In the genomic region with DNA sequence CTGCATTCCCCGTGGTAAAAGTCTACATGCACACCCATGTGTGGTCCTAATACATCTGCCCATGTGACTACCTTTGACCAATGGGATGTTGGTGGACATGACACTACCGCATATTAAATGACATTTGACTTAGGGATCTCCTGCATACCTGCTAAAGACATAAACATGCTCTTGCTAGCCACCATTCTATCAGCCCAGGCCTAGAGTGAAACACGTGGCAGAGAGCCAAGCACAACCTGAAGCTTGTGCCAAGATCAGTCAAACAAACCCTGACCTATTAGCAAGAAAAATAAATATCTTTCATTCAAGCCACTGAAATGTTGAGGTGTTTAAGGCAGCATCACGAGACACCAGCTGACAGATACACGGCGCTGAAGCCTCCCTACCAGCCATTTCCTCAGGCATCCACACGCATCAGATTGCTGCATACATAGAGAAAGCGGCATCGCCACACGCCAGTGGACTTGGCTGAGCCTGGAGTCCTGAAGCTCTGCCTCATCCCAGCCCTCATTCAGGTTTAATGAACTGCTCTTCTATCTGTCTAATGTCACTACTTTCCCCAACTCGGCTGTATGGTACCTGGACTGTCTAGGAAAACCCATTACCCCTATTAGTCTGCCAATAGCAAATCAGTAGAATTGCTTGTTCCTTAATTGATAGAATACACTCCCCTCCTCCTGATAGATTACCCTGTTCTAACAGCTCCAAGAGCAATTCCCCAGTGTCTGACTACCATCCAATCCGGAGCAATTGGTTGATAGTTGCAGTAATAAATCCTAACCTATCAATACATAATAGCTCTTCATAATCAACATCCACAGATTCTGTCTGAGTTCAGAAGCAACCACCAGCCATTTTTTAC, we compare ENCODE assay signal across 8 mouse cellular contexts.
A peak's percentile ranks its signal among the peaks of the same experiment; 100 is the strongest.
DNase-seq lines count a peak whose midpoint lies in the region; ATAC-seq lines count a peak whose summit lies in the region.

No protein-coding gene starts in this region.

- 53% methylated on average over 12 of the region's 12 CpGs for WGBS in heart, embryonic 16.5 days
- WGBS in forebrain, embryonic 13.5 days: 82% methylated on average over 12 of the region's 12 CpGs

- no peak overlapping the region for H3K9ac ChIP-seq in heart, embryonic 16.5 days (ENCODE audit: low read length)
- no peak overlapping the region for H3K9ac ChIP-seq in forebrain, embryonic 13.5 days

- no peak overlapping the region for H3K4me2 ChIP-seq in heart, embryonic 16.5 days (ENCODE audit: low read depth, low read length)
- H3K4me2 ChIP-seq in forebrain, embryonic 13.5 days: no peak overlapping the region

- no peak for DNase-seq in heart, adult 9 months (ENCODE audit: low spot score in 2 of 2)
- DNase-seq in urinary bladder, postnatal 14 days (ENCODE audit: low spot score): peak; percentile 4
- DNase-seq in urinary bladder, postnatal 10 days (ENCODE audit: low spot score): no peak
- DNase-seq in kidney, postnatal 36 days: peak; percentile 5 to 48
- no peak for DNase-seq in B cell, adult 2 months
- no peak for DNase-seq in spleen, adult 18-20 months

- no peak overlapping the region for H3K27ac ChIP-seq in heart, embryonic 16.5 days (ENCODE audit: low read length)
- no peak overlapping the region for H3K27ac ChIP-seq in forebrain, embryonic 13.5 days

- H3K9me3 ChIP-seq in heart, embryonic 16.5 days (replicated peaks; ENCODE audit: control insufficient read depth, low read length): no peaks in the 10 kb centered on the region
- H3K9me3 ChIP-seq in forebrain, embryonic 13.5 days (replicated peaks): no peaks in the 10 kb centered on the region

- no peaks in the 10 kb centered on the region for H3K27me3 ChIP-seq in heart, embryonic 16.5 days (ENCODE audit: control insufficient read depth, insufficient read depth, low read length)
- H3K27me3 ChIP-seq in forebrain, embryonic 13.5 days: peaks cover 96% of the 10 kb centered on the region

- H3K4me1 ChIP-seq in heart, embryonic 16.5 days (ENCODE audit: control insufficient read depth, insufficient read depth, low read length): peaks cover 6% of the 10 kb centered on the region; the same call in 1 of the 2 replicates
- H3K4me1 ChIP-seq in forebrain, embryonic 13.5 days: no peaks in the 10 kb centered on the region

- no peaks in the 10 kb centered on the region for H3K36me3 ChIP-seq in heart, embryonic 16.5 days (ENCODE audit: control insufficient read depth, insufficient read depth)
- no peaks in the 10 kb centered on the region for H3K36me3 ChIP-seq in forebrain, embryonic 13.5 days (ENCODE audit: poor library complexity, severe bottlenecking)

- ATAC-seq in heart, embryonic 16.5 days (replicated peaks; ENCODE audit: extremely low read depth, insufficient read depth, low FRiP score): peak; percentile 45; the same call in 1 of the 2 replicates
- no peak for ATAC-seq in forebrain, embryonic 13.5 days

- no peak overlapping the region for H3K4me3 ChIP-seq in heart, embryonic 16.5 days (ENCODE audit: low read length)
- no peak overlapping the region for H3K4me3 ChIP-seq in forebrain, embryonic 13.5 days

Comparison
In these comparisons a context has a peak if more than half of its experiments do, and no peak if none do; other contexts are left out.
1. DNase-seq: peak in urinary bladder, postnatal 14 days (single experiment) and kidney, postnatal 36 days (2 of 2); none in heart, adult 9 months (0 of 2), urinary bladder, postnatal 10 days (single experiment), B cell, adult 2 months (0 of 2) and spleen, adult 18-20 months (0 of 2).